Mouse (Mus musculus): ENCODE measurements around the gene Npm3. TPM values are rescaled to one million over a fixed set of nuclear protein-coding genes. Genes with fewer than 3 reads are reported as not detected.

Npm3 gene
- polyA plus RNA-seq, 1 experiment: 175 TPM

DNA sequence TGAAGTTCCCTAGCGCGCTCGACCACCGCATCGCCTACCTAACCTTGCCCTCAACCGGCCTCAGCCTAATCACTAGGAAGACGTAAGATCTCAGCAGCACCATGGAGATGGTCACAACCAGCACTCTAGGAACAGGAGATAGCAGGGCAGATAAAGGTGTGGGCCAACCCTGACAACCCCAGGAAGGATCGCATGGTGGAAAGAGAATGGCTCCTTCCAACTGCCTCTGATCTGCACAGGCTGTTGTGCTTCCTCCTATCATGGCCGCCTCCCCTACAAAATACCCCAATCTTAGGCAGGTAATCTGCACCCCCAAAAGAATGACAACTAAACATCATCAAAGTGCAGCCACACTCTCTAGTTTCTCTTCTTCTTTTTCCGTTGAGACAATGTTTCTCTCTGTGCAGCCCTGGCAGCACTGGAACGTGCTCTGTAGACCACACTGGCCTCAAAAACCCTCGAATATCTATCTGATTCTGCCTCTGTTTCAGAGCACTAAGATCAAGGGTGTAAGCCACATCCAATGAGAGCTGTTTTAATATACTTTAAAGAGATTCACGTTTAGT lies 31.0 kb upstream of the Npm3 start:
- Histone ChIP-seq H3K27me3 (ENCODE audit: control insufficient read depth, insufficient read depth, insufficient read length) (no peaks in the 10 kb centered on the region), H3K79me3 (ENCODE audit: low read depth) (peaks cover 54% of the 10 kb centered on the region), H3K4me3 (ENCODE audit: insufficient read depth, poor library complexity, severe bottlenecking) (no peak overlapping the region), H3K36me3 (ENCODE audit: control insufficient read depth, insufficient read depth) (peaks cover 50% of the 10 kb centered on the region), H3ac (ENCODE audit: control insufficient read depth, insufficient read length, low read depth) (no peak overlapping the region), H3K79me2 (ENCODE audit: control insufficient read depth, insufficient read depth) (peaks cover 76% of the 10 kb centered on the region)
- TF ChIP-seq USF1 (IDR thresholded peaks at IDR 0.05; ENCODE audit: low read depth) (no peak), CTCF (IDR thresholded peaks at IDR 0.05; ENCODE audit: control insufficient read depth, insufficient read depth, insufficient read length) (no peak), MYOD1 (IDR thresholded peaks at IDR 0.05; ENCODE audit: control insufficient read depth, insufficient read length, low read depth) (no peak), MYOG (IDR thresholded peaks at IDR 0.05; ENCODE audit: control insufficient read depth, extremely low read depth, insufficient read length) (no peak), MAX (IDR thresholded peaks at IDR 0.05) (no peak), CEBPB (IDR thresholded peaks at IDR 0.05; ENCODE audit: low read depth) (no peak), FOSL1 (IDR thresholded peaks at IDR 0.05; ENCODE audit: insufficient read depth, low read length, poor library complexity, severe bottlenecking) (no peak)

DNA sequence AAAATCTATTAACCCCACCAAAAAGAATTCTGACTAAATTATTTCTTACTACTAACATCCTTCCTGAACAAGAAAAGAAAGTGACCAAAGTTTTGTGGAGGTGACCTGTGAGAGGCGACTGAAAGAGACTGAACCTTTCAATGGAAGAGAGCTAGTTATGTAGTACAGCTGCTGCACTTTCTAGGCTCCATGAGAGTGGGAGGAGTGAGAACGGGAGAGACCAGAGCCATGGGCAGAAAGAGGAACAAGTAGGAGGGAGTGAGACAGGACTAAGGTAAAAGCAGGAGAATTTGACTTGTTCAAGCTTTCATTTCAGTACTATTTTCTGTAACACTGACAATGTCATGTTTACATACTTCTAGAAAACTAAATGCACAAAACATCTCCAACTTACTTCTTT lies 26.1 kb upstream of the Npm3 start:
- H3K4me3 ChIP-seq (ENCODE audit: insufficient read depth, poor library complexity, severe bottlenecking): no peak overlapping the region
- no peaks in the 10 kb centered on the region for H3K27me3 ChIP-seq (ENCODE audit: control insufficient read depth, insufficient read depth, insufficient read length)
- peaks cover 32% of the 10 kb centered on the region for H3K79me3 ChIP-seq (ENCODE audit: low read depth)
- H3K79me2 ChIP-seq (ENCODE audit: control insufficient read depth, insufficient read depth): peaks cover 72% of the 10 kb centered on the region
- TF ChIP-seq MAX (IDR thresholded peaks at IDR 0.05) (no peak), MYOD1 (IDR thresholded peaks at IDR 0.05; ENCODE audit: control insufficient read depth, insufficient read length, low read depth) (no peak), CTCF (IDR thresholded peaks at IDR 0.05; ENCODE audit: control insufficient read depth, insufficient read depth, insufficient read length) (no peak), MYOG (IDR thresholded peaks at IDR 0.05; ENCODE audit: control insufficient read depth, extremely low read depth, insufficient read length) (no peak), FOSL1 (IDR thresholded peaks at IDR 0.05; ENCODE audit: insufficient read depth, low read length, poor library complexity, severe bottlenecking) (no peak), USF1 (IDR thresholded peaks at IDR 0.05; ENCODE audit: low read depth) (no peak), CEBPB (IDR thresholded peaks at IDR 0.05; ENCODE audit: low read depth) (no peak)
- H3ac ChIP-seq (ENCODE audit: control insufficient read depth, insufficient read length, low read depth): no peak overlapping the region
- H3K36me3 ChIP-seq (ENCODE audit: control insufficient read depth, insufficient read depth): peaks cover 94% of the 10 kb centered on the region

DNA sequence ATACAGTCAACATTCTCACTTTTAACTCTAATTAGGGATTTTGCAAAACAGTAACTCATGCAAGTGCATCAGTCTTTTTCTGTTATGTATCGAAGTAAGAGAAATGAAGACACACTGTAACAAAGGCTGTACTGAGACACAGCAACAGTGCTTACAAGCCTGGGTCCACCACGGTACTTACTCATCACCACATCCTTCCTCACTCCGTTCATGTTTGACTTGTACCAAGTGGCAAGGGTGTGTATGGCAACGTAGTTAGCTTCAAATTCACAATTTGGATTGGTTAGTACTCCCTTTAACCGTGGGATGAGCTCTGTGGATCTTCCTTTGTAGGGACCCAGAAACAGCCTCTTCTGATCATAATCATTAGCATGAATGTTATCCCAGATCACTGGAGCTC lies 22.1 kb upstream of the Npm3 start:
- Histone ChIP-seq H3K4me3 (ENCODE audit: insufficient read depth, poor library complexity, severe bottlenecking) (no peak overlapping the region), H3K79me3 (ENCODE audit: low read depth) (peaks cover 8% of the 10 kb centered on the region), H3K79me2 (ENCODE audit: control insufficient read depth, insufficient read depth) (peaks cover 59% of the 10 kb centered on the region), H3ac (ENCODE audit: control insufficient read depth, insufficient read length, low read depth) (no peak overlapping the region), H3K27me3 (ENCODE audit: control insufficient read depth, insufficient read depth, insufficient read length) (no peaks in the 10 kb centered on the region), H3K36me3 (ENCODE audit: control insufficient read depth, insufficient read depth) (peaks cover 94% of the 10 kb centered on the region)
- TF ChIP-seq CTCF (IDR thresholded peaks at IDR 0.05; ENCODE audit: control insufficient read depth, insufficient read depth, insufficient read length): no peak
- no peak for TF ChIP-seq USF1 (IDR thresholded peaks at IDR 0.05; ENCODE audit: low read depth)
- TF ChIP-seq MAX (IDR thresholded peaks at IDR 0.05): no peak
- TF ChIP-seq MYOG (IDR thresholded peaks at IDR 0.05; ENCODE audit: control insufficient read depth, extremely low read depth, insufficient read length): no peak

- H3K4me3 ChIP-seq (ENCODE audit: insufficient read depth, poor library complexity, severe bottlenecking): no peak overlapping the region
- H3K79me2 ChIP-seq (ENCODE audit: control insufficient read depth, insufficient read depth): peaks cover 29% of the 10 kb centered on the region
- peaks cover 95% of the 10 kb centered on the region for H3K36me3 ChIP-seq (ENCODE audit: control insufficient read depth, insufficient read depth)
- H3ac ChIP-seq (ENCODE audit: control insufficient read depth, insufficient read length, low read depth): no peak overlapping the region
- peaks cover 5% of the 10 kb centered on the region for H3K79me3 ChIP-seq (ENCODE audit: low read depth)
- no peaks in the 10 kb centered on the region for H3K27me3 ChIP-seq (ENCODE audit: control insufficient read depth, insufficient read depth, insufficient read length)
- TF ChIP-seq FOSL1 (IDR thresholded peaks at IDR 0.05; ENCODE audit: insufficient read depth, low read length, poor library complexity, severe bottlenecking): no peak
- no peak for TF ChIP-seq CEBPB (IDR thresholded peaks at IDR 0.05; ENCODE audit: low read depth)
- TF ChIP-seq CTCF (IDR thresholded peaks at IDR 0.05; ENCODE audit: control insufficient read depth, insufficient read depth, insufficient read length): no peak
- TF ChIP-seq MAX (IDR thresholded peaks at IDR 0.05): no peak
- no peak for TF ChIP-seq MYOG (IDR thresholded peaks at IDR 0.05; ENCODE audit: control insufficient read depth, extremely low read depth, insufficient read length)
- TF ChIP-seq MYOD1 (IDR thresholded peaks at IDR 0.05; ENCODE audit: control insufficient read depth, insufficient read length, low read depth): no peak
- no peak for TF ChIP-seq USF1 (IDR thresholded peaks at IDR 0.05; ENCODE audit: low read depth)
Observed at GRCm38 (mm10) chr19:45760810-45761209, 11.4 kb upstream of the Npm3 start.

- Histone ChIP-seq H3K4me3 (ENCODE audit: insufficient read depth, poor library complexity, severe bottlenecking) (no peak overlapping the region), H3ac (ENCODE audit: control insufficient read depth, insufficient read length, low read depth) (no peak overlapping the region), H3K27me3 (ENCODE audit: control insufficient read depth, insufficient read depth, insufficient read length) (no peaks in the 10 kb centered on the region), H3K36me3 (ENCODE audit: control insufficient read depth, insufficient read depth) (peaks cover 95% of the 10 kb centered on the region), H3K79me2 (ENCODE audit: control insufficient read depth, insufficient read depth) (peaks cover 12% of the 10 kb centered on the region), H3K79me3 (ENCODE audit: low read depth) (peaks cover 3% of the 10 kb centered on the region)
- TF ChIP-seq FOSL1 (IDR thresholded peaks at IDR 0.05; ENCODE audit: insufficient read depth, low read length, poor library complexity, severe bottlenecking): no peak
- TF ChIP-seq CEBPB (IDR thresholded peaks at IDR 0.05; ENCODE audit: low read depth): no peak
- TF ChIP-seq USF1 (IDR thresholded peaks at IDR 0.05; ENCODE audit: low read depth): no peak
- no peak for TF ChIP-seq MYOG (IDR thresholded peaks at IDR 0.05; ENCODE audit: control insufficient read depth, extremely low read depth, insufficient read length)
- TF ChIP-seq CTCF (IDR thresholded peaks at IDR 0.05; ENCODE audit: control insufficient read depth, insufficient read depth, insufficient read length): no peak
- TF ChIP-seq MYOD1 (IDR thresholded peaks at IDR 0.05; ENCODE audit: control insufficient read depth, insufficient read length, low read depth): no peak
Observed at GRCm38 (mm10) chr19:45758671-45759070, 9.3 kb upstream of the Npm3 start.

- Histone ChIP-seq H3K79me3 (ENCODE audit: low read depth) (peaks cover 2% of the 10 kb centered on the region), H3K4me3 (ENCODE audit: insufficient read depth, poor library complexity, severe bottlenecking) (no peak overlapping the region), H3ac (ENCODE audit: control insufficient read depth, insufficient read length, low read depth) (no peak overlapping the region), H3K36me3 (ENCODE audit: control insufficient read depth, insufficient read depth) (peaks cover 81% of the 10 kb centered on the region), H3K79me2 (ENCODE audit: control insufficient read depth, insufficient read depth) (peaks cover 17% of the 10 kb centered on the region), H3K27me3 (ENCODE audit: control insufficient read depth, insufficient read depth, insufficient read length) (no peaks in the 10 kb centered on the region)
- TF ChIP-seq MYOD1 (IDR thresholded peaks at IDR 0.05; ENCODE audit: control insufficient read depth, insufficient read length, low read depth) (no peak), FOSL1 (IDR thresholded peaks at IDR 0.05; ENCODE audit: insufficient read depth, low read length, poor library complexity, severe bottlenecking) (no peak), CTCF (IDR thresholded peaks at IDR 0.05; ENCODE audit: control insufficient read depth, insufficient read depth, insufficient read length) (no peak), USF1 (IDR thresholded peaks at IDR 0.05; ENCODE audit: low read depth) (no peak), CEBPB (IDR thresholded peaks at IDR 0.05; ENCODE audit: low read depth) (no peak), MAX (IDR thresholded peaks at IDR 0.05) (no peak), MYOG (IDR thresholded peaks at IDR 0.05; ENCODE audit: control insufficient read depth, extremely low read depth, insufficient read length) (no peak)
Observed at GRCm38 (mm10) chr19:45753551-45753950, 4.2 kb upstream of the Npm3 start.

Measured in C2C12 (cell line).